In the genomic region with DNA sequence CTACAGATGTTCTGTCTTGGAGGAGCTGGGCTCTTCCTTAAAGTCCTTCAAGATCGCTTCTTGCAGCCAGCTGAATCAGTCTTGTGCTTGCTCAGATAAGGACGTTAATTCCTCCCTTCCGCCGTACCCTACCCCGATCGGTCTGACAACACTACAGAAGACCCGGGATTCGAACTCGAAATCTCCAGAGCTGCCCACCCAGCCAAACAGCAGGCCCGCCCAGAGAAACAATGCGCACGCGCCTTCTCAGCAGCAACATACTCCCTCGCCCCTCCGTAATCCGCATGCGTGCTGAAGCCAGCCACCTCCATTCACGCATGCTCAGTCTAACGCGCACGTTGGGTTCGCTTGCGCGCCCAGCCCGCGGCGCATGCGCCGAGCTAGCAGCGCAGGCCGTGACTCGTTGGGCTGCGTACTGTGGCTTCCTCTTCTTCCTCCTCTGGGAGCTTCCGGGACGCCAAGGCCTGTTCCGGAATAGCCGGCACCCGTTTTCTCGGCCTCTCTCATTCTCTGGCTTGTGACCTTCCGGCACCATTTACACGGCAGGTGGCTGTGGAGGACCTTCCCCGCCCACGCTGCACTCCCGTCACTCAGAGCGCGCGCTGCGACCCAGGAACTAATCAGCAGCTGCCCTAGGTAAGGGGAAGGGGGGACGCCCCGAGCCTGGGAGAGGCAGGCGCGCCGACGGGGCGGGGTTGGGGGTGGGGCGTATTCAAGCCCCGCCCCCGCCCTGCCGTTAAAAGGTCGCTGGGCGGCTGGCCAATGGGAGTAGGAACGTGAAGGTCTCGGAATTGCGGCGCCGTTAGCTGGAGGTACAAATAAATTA, we compare ENCODE assay signal across 8 mouse cellular contexts. TPM values are rescaled to one million over a fixed set of nuclear protein-coding genes. Genes with fewer than 3 reads are reported as not detected.
DNase-seq lines count a peak whose midpoint lies in the region; ATAC-seq and TF ChIP-seq lines count a peak whose summit lies in the region.

Gene Smg9 (plus strand): TSS at position 364 of the 826 bp plus-strand sequence.

- TF ChIP-seq POLR2A in liver, adult 2 months (IDR thresholded peaks at IDR 0.05; ENCODE audit: extremely low read depth, insufficient read depth, low read length), result peak; percentile 56; the same call in 1 of the 2 replicates
- TF ChIP-seq POLR2A in myocyte (IDR thresholded peaks at IDR 0.05; ENCODE audit: insufficient read length, low read depth), result peak; percentile 57

- H3K9me3 ChIP-seq in heart, embryonic 10.5 days, result 0 out of 2 replicates have a peak, but pooled peaks cover 2% of the 10 kb centered on the region
- peaks cover 7% of the 10 kb centered on the region; the same call in 1 of the 2 replicates for H3K9me3 ChIP-seq in kidney, embryonic 16.5 days (ENCODE audit: low read length)

- 0 out of 2 replicates have a peak, but pooled peaks cover 3% of the 10 kb centered on the region for H3K4me1 ChIP-seq in heart, embryonic 10.5 days
- H3K4me1 ChIP-seq in kidney, embryonic 16.5 days (ENCODE audit: insufficient read depth, low read length), result peaks cover 20% of the 10 kb centered on the region
- peaks cover 4% of the 10 kb centered on the region; the same call in 1 of the 2 replicates for H3K4me1 ChIP-seq in liver, adult 2 months (ENCODE audit: control insufficient read depth, insufficient read depth, low read length)

- H3K27ac ChIP-seq in heart, embryonic 10.5 days, result peak within 1 kb of the TSS; percentile 95
- H3K27ac ChIP-seq in kidney, embryonic 16.5 days (ENCODE audit: low read length), result peak within 1 kb of the TSS; percentile 96
- peak within 1 kb of the TSS; percentile 91 for H3K27ac ChIP-seq in liver, adult 2 months (replicated peaks; ENCODE audit: insufficient read depth, low read depth, low read length)

- H3K4me2 ChIP-seq in kidney, embryonic 16.5 days (replicated peaks; ENCODE audit: low read depth, low read length), result peak within 1 kb of the TSS; percentile 58
- H3K4me2 ChIP-seq in myocyte (ENCODE audit: low read depth), result peak within 1 kb of the TSS; percentile 92

- TF ChIP-seq CTCF in liver, adult 2 months (IDR thresholded peaks at IDR 0.05; ENCODE audit: low read depth, low read length), result no peak

- peak within 1 kb of the TSS; percentile 81 for H3ac ChIP-seq in myocyte (ENCODE audit: control insufficient read depth, insufficient read length)

- WGBS in heart, embryonic 10.5 days, result 2% methylated on average over 65 of the region's 66 CpGs
- WGBS in kidney, embryonic 16.5 days, result 3% methylated on average over 66 of the region's 66 CpGs
- 2% methylated on average over 65 of the region's 66 CpGs for WGBS in liver, adult 2 months

- DNase-seq in B cell, adult 2 months, result peak; percentile 95
- DNase-seq in brain, adult 2 months (ENCODE audit: low read depth, low spot score), result peak; percentile 100
- DNase-seq in heart, embryonic 10.5 days (ENCODE audit: low spot score), result peak; percentile 99
- DNase-seq in liver, adult 2 months (ENCODE audit: extremely low read depth, low read depth, low spot score), result peak; percentile 92
- DNase-seq in splenic B cell, adult 2 months (ENCODE audit: low read depth, low spot score), result peak; percentile 100

- H3K27me3 ChIP-seq in heart, embryonic 10.5 days (ENCODE audit: insufficient read depth, poor library complexity, severe bottlenecking), result no peaks in the 10 kb centered on the region
- H3K27me3 ChIP-seq in kidney, embryonic 16.5 days (ENCODE audit: insufficient read depth, low read length), result no peaks in the 10 kb centered on the region
- H3K27me3 ChIP-seq in liver, adult 2 months (ENCODE audit: control insufficient read depth, insufficient read depth, low read length), result no peaks in the 10 kb centered on the region
- no peaks in the 10 kb centered on the region for H3K27me3 ChIP-seq in myocyte (ENCODE audit: control insufficient read depth, insufficient read depth, insufficient read length)
- no peaks in the 10 kb centered on the region for H3K27me3 ChIP-seq in splenic B cell, adult 2 months (ENCODE audit: control insufficient read depth, insufficient read depth, low read length, poor library complexity, severe bottlenecking)

- peak within 1 kb of the TSS; percentile 70 for H3K4me3 ChIP-seq in heart, embryonic 10.5 days
- H3K4me3 ChIP-seq in kidney, embryonic 16.5 days (ENCODE audit: low read length), result peak within 1 kb of the TSS; percentile 53
- H3K4me3 ChIP-seq in liver, adult 2 months (ENCODE audit: insufficient read depth, low read depth, low read length), result peak within 1 kb of the TSS; percentile 83
- peak within 1 kb of the TSS; percentile 75 for H3K4me3 ChIP-seq in myocyte

- ATAC-seq in erythroblast, adult 5-6 weeks (replicated peaks; ENCODE audit: low FRiP score, poor library complexity, severe bottlenecking), result peak; percentile 78
- peak; percentile 95 for ATAC-seq in kidney, embryonic 16.5 days (ENCODE audit: low FRiP score, low TSS enrichment)

- peaks cover 3% of the 10 kb centered on the region; the same call in 1 of the 2 replicates for H3K79me2 ChIP-seq in liver, adult 2 months (ENCODE audit: control insufficient read depth, insufficient read depth, low read length)
- H3K79me2 ChIP-seq in myocyte (ENCODE audit: control insufficient read depth, insufficient read depth), result peaks cover 9% of the 10 kb centered on the region

- peaks cover 25% of the 10 kb centered on the region for H3K36me3 ChIP-seq in heart, embryonic 10.5 days
- peaks cover 21% of the 10 kb centered on the region for H3K36me3 ChIP-seq in kidney, embryonic 16.5 days (ENCODE audit: insufficient read depth, low read length)
- no peaks in the 10 kb centered on the region for H3K36me3 ChIP-seq in liver, adult 2 months (ENCODE audit: control insufficient read depth, insufficient read depth, low read length)
- no peaks in the 10 kb centered on the region for H3K36me3 ChIP-seq in myocyte (ENCODE audit: control insufficient read depth, insufficient read depth)
- H3K36me3 ChIP-seq in splenic B cell, adult 2 months (ENCODE audit: control insufficient read depth, insufficient read depth, low read length, poor library complexity, severe bottlenecking), result peaks cover 4% of the 10 kb centered on the region; the same call in 1 of the 2 replicates

- H3K9ac ChIP-seq in kidney, embryonic 16.5 days (replicated peaks; ENCODE audit: low read length), result peak within 1 kb of the TSS; percentile 67
- H3K9ac ChIP-seq in liver, adult 2 months (ENCODE audit: low read depth, low read length), result peak within 1 kb of the TSS; percentile 85

TF ChIP-seq in myocyte, 11 proteins besides CTCF, POLR2A, EP300 and RAD21:
- TF ChIP-seq MYOG (IDR thresholded peaks at IDR 0.05; ENCODE audit: control insufficient read depth in 1 of 3, insufficient read depth in 1 of 3, insufficient read length in 2 of 3, low read depth in 2 of 3) (peak in 1 of 3 experiments; percentile 11), POLR2AphosphoS2 (IDR thresholded peaks at IDR 0.05; ENCODE audit: insufficient read length, low read depth) (peak; percentile 71), TCF3 (IDR thresholded peaks at IDR 0.05; ENCODE audit: insufficient read length, low read depth) (no peak)

RNA-seq across cellular contexts. Expression of gene Smg9, which starts in this region (rescaled TPM):
- total RNA-seq in erythroblast, adult 5-6 weeks (2015; ENCODE audit: low replicate concordance), result 9.6 and 11.1 TPM in 2 replicates
- 13.3 and 16.0 TPM in 2 replicates for total RNA-seq in erythroblast, adult 5-6 weeks (2017; ENCODE audit: low replicate concordance)
- polyA plus RNA-seq in heart, embryonic 10.5 days (2016; fragmentation: Nextera tagmentation; extraction: Ambion mirVana), result 25.4 and 27.7 TPM in 2 replicates
- 28.3 and 31.9 TPM in 2 replicates for polyA plus RNA-seq in kidney, embryonic 16.5 days (2015; fragmentation: Nextera tagmentation; extraction: Ambion mirVana)
- 3.7 and 5.0 TPM in 2 replicates for total RNA-seq in liver, adult 2 months (2014; rRNA removed)
- polyA plus RNA-seq in liver, adult 2 months (2012; rRNA removed), result 11.7 and 17.8 TPM in 2 replicates
- 17.4 TPM for polyA plus RNA-seq in myocyte (2012; fragmentation: generic; extraction: Trizol)

Comparison
In these comparisons a context has a peak if more than half of its experiments do, and no peak if none do; other contexts are left out.
1. Peak in every context shown above with its lines: DNase-seq, ATAC-seq, H3K4me3 ChIP-seq and H3K27ac ChIP-seq.